Mouse (Mus musculus) adrenal gland, adult (tissue): ENCODE data around the gene Atp5f1.
"Not testable (repeated sequence)": the region's sequence is repeated elsewhere in the genome, so short reads cannot be mapped to it uniquely, and the experiment has no call there.

Source experiments
- DNase-seq, 2 experiments: peaks; one replicate each; pipeline ENCODE4 v3.0.0; 2022 to 2023; ENCODE audit warnings: low spot score in 1 of 2; ENCODE audit not compliant: inconsistent age in 2 of 2

Gene Atp5f1

DNA sequence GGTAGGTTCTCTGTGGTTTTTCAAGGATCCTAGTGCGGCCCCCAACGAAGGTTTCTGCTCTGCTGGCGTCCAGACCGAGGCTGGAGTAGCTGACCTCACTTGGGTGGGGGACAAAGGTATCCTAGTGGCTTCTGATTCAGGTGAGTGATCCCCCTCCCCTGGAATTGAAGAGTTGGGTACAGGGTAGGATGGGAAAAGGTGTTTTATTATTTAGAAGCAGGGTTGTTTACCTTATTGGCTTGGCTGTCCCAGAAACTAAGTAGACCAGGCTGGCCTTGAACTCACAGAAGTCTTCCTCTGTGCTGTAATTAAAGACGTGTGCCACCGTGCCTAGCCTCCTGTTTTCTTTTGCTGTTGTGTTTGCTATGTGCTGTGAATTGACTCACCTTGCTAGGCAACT, at the start of gene Atp5f1:
Gene Atp5f1 (minus strand): TSS at position 101 of the 400 bp plus-strand sequence.
- no peak for DNase-seq

DNA sequence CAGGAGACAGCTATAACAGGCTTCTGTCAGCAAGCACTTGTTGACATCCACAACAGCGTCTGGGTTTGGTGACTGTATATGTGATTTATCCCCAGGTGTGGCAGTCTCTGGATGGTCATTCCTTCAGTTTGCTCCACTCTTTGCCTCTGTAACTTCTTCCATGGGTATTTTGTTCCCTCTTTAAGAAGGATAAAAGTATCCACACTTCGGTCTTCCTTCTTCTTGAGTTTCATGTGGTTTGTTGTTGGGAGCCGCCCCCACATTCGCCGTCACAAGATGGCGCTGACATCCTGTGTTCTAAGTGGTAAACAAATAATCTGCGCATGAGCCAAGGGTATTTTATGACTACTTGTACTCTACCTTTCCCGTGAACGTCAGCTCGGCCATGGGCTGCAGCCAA, 43.5 kb upstream of the Atp5f1 start:
- not testable (repeated sequence) for DNase-seq

DNA sequence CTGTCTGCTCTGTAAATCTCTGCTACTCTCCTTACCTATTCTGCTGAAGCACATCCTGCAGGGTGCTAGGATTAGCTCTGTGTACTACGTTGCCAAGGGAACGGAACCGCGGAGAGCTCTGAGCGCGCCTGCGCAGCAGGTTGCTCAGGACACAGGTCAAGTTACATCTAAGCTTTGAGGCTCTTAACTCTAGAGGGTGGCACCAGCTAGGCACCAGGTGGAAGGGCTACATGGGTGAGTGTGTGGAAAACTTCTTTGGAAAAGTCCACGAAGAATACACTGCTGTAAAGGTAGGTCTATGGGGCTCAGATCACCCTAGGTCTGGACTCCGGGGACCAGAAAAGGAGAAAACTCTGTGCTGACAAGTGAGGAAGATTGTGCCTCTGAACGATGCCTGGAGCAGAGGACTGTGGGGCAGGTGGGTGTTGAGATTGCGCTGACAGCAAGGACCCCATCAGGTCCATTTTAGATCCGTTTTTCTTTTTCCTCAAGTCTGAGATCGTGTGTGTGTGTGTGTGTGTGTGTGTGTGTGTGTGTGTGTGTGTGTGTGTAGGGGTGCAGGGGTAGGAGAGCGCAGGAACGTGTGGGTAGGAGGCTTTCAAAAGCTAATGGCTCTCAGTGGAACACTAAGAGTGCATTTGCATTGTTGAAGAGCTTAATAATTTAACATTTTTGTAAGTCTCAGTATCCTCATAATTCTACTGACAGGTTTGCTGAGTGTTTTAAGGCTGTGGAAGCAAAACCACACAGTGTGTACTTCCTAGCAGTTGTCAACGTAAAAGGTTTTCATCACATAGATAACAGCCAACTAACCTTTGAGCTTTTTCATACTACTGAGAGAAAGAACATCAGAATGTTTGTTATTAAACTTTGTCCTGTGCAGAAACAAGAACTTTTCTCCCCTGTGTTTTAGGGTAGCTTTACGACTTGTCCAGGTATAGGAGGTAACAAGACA, 41.8 kb upstream of the Atp5f1 start:
- peak in 1 of 2 experiments; percentile 27 for DNase-seq

DNA sequence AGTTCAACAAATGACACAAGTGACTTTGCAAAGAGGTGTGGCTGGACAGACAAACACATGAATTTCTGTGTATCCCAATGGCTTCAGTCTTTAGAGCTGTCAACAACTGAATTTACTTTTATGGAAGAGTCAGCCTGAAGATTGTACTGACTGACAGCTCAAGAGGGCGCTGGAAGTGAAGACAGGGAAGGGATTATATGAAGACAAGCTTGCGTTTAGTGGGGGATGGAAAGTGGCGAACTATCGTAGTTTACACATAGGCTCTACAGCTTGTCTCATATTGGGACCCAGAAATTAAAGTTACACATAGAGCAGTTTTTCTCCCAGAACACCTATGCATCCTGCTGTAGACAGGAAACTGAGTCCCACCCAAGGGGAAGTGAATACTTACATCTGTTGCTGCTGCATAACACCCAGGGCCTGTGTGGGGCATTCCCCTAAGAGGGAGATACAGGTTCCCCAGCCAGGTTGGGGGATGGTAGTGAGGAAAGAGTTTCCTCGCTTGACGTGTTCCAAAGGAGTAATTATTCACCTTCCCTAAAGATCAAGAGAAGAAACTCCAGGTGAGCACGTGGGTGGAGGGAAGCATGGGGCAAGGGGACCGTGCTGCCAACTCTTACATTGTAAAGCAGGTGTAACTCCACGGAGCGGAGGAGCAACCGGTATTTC, 40.9 kb upstream of the Atp5f1 start:
- no peak for DNase-seq

DNA sequence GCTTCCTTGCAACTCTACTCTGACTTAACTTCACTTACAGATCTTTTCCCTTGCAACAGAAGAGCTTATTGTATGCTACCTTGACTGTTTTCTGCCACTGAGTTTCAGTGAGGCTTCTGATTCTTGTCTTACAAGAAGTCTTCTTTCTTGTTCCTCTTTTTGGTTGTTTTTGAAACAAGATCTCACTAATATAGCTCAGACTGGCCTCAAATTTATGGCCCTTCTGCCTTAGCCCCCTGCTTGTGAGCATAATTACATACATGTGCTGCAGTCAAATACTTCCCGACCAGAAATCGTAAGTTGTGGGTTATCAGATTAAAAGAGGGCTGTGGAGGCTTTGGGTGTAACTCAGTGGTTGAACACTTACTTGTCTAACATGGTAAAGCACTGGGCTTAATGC, 34.8 kb upstream of the Atp5f1 start:
- DNase-seq = no peak

DNA sequence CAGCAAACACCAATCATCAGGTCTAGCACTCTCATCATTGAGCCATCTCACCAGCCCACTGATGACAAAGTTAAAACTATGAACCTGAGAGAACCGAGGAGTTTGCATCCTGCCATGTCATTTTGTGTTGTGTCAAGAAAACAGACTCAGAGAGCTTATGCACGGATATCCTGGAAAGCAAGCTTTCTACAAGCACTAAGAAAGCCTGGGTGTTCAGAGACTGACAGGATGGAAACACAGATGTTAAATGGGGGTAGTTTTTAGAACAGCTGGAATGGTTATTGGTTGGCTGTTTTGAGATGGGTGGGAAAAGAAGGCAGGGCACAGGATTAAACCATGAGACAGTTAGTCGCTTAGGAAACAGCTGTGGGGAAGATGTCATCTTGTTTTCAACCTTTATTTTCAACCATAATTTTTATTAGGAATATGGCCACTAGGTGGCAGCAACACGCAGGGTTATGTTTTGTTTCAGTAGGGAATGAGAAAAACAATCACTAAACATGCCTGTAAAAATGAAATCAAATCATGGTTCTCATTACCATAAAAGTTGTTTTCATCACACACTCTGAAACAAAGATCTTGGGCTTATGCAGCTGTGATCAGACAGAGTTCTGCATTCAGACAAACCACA, 31.9 kb upstream of the Atp5f1 start:
- DNase-seq = peak; percentile 9 to 83

DNA sequence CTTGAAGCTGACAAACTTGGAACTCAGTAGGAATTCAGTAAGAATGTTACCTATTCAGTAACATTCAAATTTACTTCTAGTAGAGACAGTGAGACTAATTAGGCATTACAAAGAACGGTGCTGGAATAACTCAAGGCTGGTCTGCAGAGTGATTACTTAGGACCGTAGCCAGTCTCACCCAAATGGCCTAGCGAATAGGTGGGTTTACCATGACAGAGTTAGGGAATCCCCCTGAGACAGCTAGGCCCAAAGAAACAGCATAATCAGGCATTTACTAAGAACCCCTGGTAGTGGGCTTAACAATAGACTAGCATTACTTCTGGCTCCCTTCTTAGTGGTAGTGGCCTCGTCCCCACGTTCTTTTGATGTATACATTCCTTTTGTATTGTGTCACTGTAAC, 29.7 kb upstream of the Atp5f1 start:
- not testable (repeated sequence) for DNase-seq

DNA sequence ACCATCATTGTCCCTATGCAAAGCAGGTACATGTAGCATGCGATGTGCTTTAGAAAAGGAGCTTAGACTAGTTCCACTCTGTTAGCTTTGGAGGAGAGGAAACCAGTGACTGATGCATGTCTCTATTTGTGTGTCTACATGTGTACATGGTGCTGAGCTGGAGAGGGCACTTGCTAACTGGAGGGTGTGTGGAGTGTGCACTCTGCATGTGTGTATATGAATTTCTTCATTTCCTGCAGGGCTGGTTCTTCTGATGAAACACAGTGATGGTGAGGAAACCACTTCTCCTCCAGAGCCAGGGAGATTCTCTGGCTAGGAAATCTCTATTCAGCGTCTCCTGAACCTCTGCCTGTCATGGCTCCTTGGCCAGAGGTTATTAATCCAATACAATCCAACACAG, 14.3 kb upstream of the Atp5f1 start:
- DNase-seq = no peak

DNA sequence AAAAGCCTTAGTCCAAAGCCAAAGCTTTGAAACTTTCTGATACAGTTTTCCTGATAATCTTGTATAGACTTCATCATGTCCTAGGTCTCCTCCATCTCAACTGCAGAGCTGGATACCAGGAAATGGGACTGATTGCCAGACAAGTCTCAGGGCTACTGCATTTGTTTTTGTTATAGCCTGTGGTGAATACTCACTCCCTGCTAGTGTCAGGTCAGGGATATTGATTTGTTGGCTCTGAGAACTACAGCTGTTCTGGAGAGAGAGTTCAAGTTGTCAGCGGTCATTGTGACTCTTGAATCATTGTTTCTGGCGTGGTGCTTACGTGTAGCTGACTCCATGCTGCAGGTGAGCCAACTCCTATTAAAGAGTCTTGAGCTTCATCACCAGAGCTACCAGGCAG, 13.5 kb upstream of the Atp5f1 start, which contains the start of gene Ovgp1:
Gene Ovgp1 (plus strand): TSS at position 301 of the 400 bp plus-strand sequence.
- DNase-seq = no peak

DNA sequence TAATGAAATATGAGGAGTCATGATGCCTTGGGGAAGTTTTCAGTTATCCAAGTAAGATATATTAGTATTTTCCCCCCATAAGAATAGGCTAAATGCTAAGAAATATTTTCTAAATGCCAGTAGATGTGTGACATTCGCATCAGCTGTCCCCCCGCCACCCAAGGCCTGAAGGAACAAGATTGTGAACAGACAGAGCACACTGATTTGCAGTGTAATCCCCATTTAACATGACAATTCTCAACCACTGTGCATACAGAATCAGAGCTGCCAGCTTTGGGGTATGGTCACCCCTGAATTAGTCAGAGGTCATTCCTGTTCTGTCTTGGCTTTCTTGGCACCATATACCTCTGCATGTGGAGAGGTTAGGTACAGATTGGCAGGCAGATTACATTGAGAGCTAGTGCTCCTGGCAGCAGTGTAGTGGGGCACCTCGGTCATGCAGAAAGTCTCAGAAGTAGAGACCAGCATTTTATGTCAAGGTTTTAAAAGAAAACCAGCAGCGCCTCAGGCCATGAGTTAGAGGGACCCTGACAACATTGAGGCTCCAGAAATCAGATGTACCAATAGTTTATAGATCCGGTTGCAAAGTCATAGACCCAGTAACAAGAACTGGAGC, 12.0 kb upstream of the Atp5f1 start:
- DNase-seq = no peak

DNA sequence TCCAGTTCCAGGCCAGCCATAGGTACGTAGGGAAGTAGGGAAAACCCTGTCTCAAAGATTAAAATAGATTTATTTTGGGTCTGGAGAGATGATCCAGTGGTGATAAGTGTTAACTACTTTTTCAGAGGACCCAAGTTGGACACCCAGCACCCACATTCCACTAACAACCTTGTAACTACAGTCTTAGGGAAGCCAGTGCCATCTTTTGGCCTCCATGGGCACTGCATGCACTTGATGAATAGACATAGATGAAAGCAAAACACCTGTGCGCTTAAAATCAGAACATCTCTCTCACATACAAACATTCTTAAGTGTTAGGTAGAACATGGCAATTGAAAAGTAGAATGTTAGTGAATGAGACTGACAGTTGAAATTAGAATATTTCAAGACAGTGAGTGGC, 801 bp upstream of the Atp5f1 start:
- DNase-seq = peak in 1 of 2 experiments; percentile 38

DNA sequence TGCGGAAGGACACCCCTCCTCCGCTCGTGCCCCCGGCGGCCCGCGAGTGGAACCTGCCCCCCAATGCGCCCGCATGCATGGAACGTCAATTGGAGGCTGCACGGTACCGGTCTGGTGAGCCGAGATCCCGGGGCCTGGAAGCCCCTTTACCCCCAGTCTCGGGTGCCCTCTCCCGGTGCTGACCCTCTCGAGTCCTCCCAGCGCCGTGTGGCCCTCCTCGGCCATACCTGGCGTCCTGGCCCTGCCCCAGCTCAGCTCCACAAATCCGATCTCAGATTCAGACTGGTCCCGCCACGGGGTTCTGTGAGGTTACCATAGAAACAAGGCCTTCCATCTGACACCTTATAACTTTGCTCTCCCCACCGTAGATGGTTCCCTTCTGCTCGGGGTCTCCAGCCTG, 314 bp downstream of the Atp5f1 start:
- DNase-seq = no peak

DNA sequence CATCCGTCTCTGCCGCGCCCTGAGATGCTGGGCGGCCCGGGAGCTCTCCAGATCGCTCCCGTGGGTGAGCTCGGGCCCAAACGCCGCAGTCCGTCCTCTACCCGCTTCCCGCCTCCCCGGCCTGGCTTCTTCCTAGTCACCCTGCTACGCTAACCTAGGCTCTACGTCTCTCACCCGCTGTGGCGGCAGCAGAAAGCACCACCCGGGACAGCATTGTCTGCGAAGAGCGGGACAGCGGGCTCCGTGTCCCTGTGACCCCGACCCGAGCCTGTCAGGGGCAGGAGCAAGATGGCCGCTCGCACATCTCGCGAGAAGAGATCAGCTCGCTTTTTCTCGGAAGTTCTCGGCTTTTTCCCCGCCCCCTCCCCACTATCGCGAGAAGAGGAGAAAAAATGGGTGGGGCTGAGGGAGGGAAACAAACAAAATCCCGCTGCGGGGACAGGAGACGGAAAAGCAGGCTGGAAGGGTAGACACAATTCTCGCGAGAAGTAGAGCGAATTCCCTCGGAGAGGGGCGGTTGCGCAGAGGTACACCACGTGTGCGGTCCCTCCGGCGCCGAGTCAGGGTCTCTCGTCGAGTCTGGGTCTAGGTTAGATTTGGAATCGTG, 822 bp downstream of the Atp5f1 start, which contains the start of gene Wdr77:
Gene Wdr77 (plus strand): TSS at position 396 of the 607 bp plus-strand sequence.
- peak; percentile 97 to 99 for DNase-seq

DNA sequence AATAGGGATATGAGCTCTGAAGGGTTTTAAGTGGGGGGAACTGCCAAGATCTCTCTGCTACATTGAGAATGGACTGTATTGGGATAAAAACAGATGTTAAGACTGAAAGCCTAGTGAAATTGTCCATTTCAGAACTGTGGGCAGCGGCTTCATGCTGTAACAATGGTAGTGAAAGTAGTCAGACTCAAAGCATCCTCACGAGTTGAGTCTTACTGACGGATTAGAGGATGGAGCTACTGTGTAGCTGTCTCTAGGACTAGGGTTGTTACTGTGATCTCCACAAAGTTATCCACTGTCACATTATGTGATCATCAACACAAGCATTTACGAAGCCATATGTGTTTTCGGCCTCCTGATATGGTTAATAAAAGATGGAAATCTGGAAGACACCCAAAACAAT, 1.7 kb downstream of the Atp5f1 start:
- peak in 1 of 2 experiments; percentile 39 for DNase-seq

DNA sequence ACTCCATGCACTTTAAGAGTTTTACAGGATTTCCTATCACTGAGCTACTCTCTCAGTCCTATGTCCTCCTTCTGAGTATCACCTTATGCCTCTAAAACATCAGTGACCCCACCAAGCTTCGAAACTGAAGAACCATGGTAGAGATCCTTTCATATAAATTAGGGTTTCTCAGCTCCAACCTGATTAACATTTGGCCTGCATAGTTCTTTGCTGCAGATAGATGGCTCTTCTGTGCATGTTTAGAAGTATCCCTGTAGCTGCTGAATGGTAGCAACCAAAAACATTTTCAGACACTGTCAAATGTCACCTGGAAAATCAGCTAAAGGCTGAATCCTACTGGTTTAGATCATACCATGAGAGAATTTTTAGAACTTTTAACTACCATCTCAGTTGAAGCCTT, 2.7 kb downstream of the Atp5f1 start:
- DNase-seq = no peak

DNA sequence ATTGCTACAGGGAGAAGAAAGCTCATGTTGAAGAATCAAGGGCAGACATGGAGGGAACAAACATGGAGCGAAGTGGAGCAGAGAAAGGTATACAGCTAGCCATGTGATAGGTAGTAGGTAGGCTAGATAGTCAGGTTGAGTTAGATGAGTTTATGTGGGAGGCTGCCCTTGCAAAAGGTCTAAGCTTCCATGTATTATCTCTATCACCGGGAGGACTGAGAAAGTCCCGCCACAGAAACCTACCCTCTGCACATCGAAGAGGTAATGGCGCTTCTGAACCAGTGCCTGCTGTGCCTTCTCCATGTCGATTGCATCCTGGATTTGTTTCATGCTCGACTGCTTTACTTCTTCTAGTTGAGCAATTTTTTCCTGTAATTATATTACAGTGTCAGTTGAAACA, 8.6 kb downstream of the Atp5f1 start:
- DNase-seq = no peak

DNA sequence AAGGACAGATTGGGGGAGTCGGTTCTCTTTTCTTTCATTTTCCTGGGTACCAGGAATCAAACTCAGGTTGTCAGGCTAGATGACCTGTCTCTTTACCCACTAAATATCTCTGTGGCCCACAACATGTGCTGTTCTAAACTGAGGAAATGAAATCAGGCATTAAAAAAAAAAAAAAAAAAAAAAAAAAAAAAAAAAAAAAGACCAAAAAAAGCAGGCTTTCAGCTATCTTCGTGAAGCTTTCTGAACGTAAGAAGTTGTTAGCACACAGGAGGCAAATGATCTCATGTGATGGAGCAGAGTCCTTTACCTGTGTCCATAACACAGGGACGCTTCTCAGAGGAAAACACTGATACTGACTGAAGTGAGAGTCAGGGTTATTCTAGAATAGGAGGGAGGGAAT, 23.8 kb downstream of the Atp5f1 start:
- no peak for DNase-seq

DNA sequence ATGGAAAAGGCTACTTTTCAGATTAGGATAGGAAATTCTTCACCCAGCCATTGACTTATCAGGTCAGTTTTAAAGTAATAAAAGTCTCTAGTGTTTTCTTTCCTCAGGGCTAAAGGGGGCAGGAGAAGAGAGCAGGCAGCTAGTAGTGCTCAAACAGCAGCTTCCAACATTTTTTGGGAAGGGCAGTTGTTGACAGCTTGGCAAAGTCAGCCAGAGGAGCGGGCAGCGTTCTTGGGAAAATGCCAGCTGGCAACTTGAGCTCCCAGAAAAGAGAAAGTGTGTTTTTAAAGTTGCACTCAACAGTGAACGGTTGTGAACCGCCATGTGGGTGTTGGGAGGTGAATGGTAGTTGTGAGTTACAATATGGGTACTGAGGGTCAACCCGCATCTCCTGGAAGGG, 24.9 kb downstream of the Atp5f1 start:
- peak; percentile 38 to 70 for DNase-seq

DNA sequence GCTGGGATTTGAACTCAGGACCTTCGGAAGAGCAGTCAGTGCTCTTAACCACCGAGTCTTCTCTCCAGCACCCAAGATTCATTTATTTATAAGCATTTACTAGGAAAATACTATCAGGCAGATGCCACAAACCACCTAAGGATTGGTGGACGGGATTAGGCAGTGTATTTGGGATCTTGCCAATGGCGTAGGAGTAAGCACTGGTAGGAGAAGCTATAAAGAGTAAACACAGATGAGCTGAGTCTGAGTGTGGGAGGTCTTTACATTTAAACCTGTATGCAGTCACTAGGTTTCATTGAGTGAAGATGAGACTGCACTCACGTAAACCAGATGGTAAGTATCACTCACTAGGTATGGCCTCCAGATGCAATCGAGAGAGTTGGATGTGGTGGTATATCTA, 26.0 kb downstream of the Atp5f1 start:
- DNase-seq = no peak

DNA sequence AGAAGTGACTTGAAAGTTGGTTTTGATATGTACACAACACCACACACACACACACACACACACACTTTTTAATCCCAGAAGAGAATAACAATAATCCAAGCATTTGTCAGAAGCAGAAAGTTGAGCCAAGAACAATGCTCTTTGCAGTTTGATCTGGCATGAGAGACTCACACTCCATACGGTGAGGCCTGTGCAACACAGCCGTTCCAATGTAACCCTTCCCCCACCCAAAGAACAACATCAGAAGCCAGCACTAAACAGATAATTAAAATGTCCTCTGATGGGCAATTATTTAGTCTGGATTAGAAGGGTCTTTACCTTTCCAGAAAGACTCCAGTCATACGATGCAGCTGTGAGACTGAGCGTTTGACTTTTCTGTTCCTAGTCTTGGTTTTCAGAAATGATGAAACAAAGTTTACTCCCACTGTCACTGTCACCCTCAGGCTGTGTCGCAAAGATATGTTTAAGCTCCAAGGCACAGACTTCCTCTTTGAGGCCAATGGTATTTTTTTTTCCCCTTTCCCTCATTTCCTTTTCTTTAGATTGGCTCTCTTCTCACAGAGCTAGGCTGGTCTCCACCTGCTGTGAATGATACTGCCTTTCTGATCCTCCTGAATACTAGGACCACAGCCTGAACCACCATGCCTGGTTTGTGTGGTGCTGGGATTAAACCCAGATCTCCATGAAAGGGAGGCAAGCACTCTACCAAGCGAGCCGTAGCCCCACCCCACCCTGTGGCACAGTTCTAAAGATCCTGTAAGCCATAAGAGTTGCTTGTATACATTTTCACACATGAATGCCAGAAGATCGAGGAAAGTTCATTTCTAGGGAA, 27.4 kb downstream of the Atp5f1 start, which contains the start of gene I830077J02Rik:
Gene I830077J02Rik (minus strand): TSS at position 425 of the 832 bp plus-strand sequence.
- DNase-seq = no peak
